Mouse (Mus musculus): ENCODE measurements around the gene Rlf. TPM values are rescaled to one million over a fixed set of nuclear protein-coding genes. Genes with fewer than 3 reads are reported as not detected.

The Rlf gene
- polyA plus RNA-seq, 1 experiment: 0.20 TPM

DNA sequence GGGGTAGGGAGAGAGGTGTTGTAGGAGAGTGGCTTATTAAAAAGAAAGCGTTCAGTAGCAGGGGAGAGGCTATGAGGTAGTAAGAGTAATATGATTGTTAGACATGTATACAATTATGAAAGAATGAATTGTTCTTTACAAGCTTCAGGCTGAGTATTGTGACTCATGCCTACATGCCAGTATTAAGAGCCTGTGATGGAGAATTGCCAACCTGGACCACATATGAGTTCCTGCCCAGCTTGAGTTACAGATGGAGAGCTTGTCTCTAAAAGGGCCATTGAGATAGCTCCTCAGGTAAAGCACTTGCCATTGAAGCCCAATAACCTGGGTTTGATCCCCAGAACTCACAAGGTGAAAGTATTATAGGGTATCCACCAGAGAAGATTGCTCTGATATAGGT is 8.3 kb upstream of the Rlf start:
- peaks cover 9% of the 10 kb centered on the region for H3K27me3 ChIP-seq (ENCODE audit: control insufficient read depth)
- H3K4me1 ChIP-seq (ENCODE audit: control insufficient read depth): no peaks in the 10 kb centered on the region
- TF ChIP-seq TAL1 (IDR thresholded peaks at IDR 0.05; ENCODE audit: low read length) (no peak), GATA1 (IDR thresholded peaks at IDR 0.05; ENCODE audit: low read length) (no peak)
- peaks cover 6% of the 10 kb centered on the region for H3K9me3 ChIP-seq (ENCODE audit: control insufficient read depth, low read length)
- H3K36me3 ChIP-seq (ENCODE audit: control insufficient read depth): no peaks in the 10 kb centered on the region
- no peak overlapping the region for H3K4me3 ChIP-seq (replicated peaks)

DNA sequence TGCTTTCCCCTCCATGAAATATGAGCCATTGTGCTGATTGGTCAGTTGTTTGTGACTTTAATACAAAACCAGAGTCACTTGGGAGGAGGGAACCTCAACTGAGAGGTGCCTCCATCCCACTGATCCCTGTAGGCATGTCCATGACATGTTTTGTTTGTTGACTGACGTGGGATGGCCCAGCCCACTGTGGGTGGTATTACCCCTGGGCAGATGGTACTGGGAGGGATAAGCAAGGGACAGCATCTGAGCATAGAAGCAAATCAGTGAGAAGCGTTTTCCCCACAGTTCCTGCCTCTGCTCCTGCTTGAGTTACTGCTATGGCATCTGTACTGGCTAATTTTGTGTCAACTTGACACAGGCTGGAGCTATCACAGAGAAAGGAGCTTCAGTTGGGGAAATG is 1.3 kb upstream of the Rlf start:
- Histone ChIP-seq H3K9me3 (ENCODE audit: control insufficient read depth, low read length) (no peaks in the 10 kb centered on the region), H3K4me3 (replicated peaks) (no peak overlapping the region)
- no peak for TF ChIP-seq TAL1 (IDR thresholded peaks at IDR 0.05; ENCODE audit: low read length)
- no peak for TF ChIP-seq GATA1 (IDR thresholded peaks at IDR 0.05; ENCODE audit: low read length)

DNA sequence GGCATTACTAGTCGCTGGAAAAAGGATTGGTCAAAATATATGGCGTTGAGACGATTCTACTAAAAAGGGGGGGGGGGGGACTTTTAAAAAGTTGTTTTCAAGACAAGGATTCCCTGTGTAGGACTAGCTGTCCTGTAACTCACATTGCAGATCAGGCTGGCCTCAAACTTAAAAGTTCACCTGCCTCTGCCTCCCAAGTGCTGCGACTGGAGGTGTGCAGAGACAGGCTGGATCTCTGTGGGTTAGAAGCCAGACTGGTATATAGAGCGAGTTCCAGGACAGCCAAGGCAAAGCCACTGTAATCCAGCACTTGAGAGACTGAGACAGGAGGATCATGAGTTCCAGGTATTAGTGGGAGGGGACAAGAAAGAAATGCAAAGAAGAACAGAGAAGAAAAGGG is 605 bp upstream of the Rlf start:
- TF ChIP-seq TAL1 (IDR thresholded peaks at IDR 0.05; ENCODE audit: low read length) (no peak), GATA1 (IDR thresholded peaks at IDR 0.05; ENCODE audit: low read length) (no peak)
- H3K9me3 ChIP-seq (ENCODE audit: control insufficient read depth, low read length): no peaks in the 10 kb centered on the region
- peak overlapping the region; percentile 98 for H3K4me3 ChIP-seq (replicated peaks)
- H3K36me3 ChIP-seq (ENCODE audit: control insufficient read depth): peaks cover 9% of the 10 kb centered on the region
- H3K27me3 ChIP-seq (ENCODE audit: control insufficient read depth): peaks cover 17% of the 10 kb centered on the region
- peaks cover 31% of the 10 kb centered on the region for H3K4me1 ChIP-seq (ENCODE audit: control insufficient read depth)

More for the DNA sequence above, 1.3 kb upstream of the Rlf start:
- Histone ChIP-seq H3K4me1 (ENCODE audit: control insufficient read depth) (peaks cover 31% of the 10 kb centered on the region), H3K36me3 (ENCODE audit: control insufficient read depth) (peaks cover 8% of the 10 kb centered on the region), H3K27me3 (ENCODE audit: control insufficient read depth) (peaks cover 17% of the 10 kb centered on the region)

DNA sequence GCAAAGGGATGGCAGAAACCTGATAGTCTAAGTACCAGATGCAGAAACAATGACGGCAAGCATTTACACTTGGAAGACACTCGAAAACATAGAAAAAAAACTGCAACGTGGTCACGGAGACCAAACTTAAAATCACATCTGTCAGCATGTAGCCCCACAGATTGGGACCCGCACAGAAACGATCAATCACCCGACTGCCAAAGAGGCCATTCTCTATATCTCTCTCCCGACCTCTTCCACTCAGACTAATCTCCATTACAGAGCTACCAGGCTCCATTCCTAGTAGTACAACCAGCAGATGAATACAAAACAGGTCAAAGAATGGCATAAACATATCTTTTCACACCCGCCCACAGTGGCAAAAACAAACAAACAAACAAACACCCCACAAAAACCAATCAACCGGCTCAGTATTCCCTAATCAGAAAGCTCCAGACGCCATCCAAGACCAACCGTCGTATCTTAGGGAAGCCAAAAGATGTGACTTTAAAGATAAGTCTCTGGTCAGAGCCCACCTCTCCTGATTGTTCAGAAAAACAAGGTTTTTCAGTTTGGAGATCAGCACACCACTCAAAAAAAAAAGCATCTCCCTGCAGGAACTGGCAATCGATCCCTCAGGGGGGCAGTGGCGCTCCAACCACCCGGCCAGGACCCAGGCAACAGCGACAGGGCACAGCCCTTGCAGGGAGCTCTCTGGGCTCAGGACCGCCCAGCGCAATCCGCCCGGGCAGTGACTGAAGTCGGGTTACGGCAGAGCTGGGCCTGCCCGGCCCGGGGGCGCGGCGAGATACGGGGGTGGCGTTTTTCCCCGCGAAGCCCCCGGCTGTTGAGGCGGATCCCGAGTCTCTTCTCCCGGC is 720 bp downstream of the Rlf start:
- no peaks in the 10 kb centered on the region for H3K9me3 ChIP-seq (ENCODE audit: control insufficient read depth, low read length)
- peaks cover 13% of the 10 kb centered on the region for H3K27me3 ChIP-seq (ENCODE audit: control insufficient read depth)
- peak overlapping the region; percentile 98 for H3K4me3 ChIP-seq (replicated peaks)
- peaks cover 12% of the 10 kb centered on the region for H3K36me3 ChIP-seq (ENCODE audit: control insufficient read depth)
- peak; percentile 62 for TF ChIP-seq GATA1 (IDR thresholded peaks at IDR 0.05; ENCODE audit: low read length)
- TF ChIP-seq TAL1 (IDR thresholded peaks at IDR 0.05; ENCODE audit: low read length): peak; percentile 67; the same call in 2 of the 3 replicates
- H3K4me1 ChIP-seq (ENCODE audit: control insufficient read depth): peaks cover 32% of the 10 kb centered on the region

DNA sequence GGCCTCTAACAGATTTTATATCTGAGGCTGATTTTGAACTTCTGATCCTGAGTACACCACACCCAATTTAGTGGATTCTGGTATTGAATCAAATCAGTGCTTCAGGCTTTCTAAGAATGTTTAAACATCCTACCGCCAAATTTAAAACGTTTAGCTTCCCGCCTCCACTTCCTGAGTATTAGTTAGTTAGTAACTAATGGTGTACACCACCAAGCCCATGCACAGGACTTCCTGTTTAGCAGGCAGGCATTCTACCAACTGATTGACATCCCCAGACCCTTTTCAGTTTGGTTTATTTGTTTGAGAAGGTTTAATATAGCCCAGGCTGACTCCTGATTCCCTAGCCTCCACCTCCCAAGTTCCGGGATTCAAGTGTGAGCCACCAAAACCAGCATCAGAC is 6.0 kb downstream of the Rlf start:
- no peak overlapping the region for H3K4me3 ChIP-seq (replicated peaks)

DNA sequence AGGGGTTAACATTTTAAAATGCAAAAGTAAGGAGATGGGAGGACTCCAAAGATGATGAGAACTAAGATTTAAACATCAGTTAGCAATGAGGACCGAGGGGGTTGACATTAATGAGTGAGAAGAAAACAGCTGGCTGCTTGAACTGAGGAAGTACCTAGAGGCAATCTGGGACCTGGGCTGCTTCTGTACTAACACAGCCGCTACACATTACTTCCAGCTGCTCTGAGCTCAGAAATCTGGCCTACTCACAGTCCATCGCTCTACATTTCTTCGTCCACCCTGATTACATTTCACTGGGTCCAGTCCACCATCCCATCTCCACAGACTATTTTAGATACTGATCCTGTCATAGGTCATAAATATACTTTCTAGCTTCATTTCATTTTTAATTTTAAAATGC is 17.0 kb downstream of the Rlf start:
- Histone ChIP-seq H3K4me1 (ENCODE audit: control insufficient read depth) (peaks cover 6% of the 10 kb centered on the region), H3K4me3 (replicated peaks) (no peak overlapping the region), H3K36me3 (ENCODE audit: control insufficient read depth) (peaks cover 7% of the 10 kb centered on the region), H3K9me3 (ENCODE audit: control insufficient read depth, low read length) (no peaks in the 10 kb centered on the region), H3K27me3 (ENCODE audit: control insufficient read depth) (no peaks in the 10 kb centered on the region)
- TF ChIP-seq GATA1 (IDR thresholded peaks at IDR 0.05; ENCODE audit: low read length) (no peak), TAL1 (IDR thresholded peaks at IDR 0.05; ENCODE audit: low read length) (no peak)

More for the DNA sequence above, 6.0 kb downstream of the Rlf start:
- Histone ChIP-seq H3K27me3 (ENCODE audit: control insufficient read depth) (no peaks in the 10 kb centered on the region), H3K36me3 (ENCODE audit: control insufficient read depth) (peaks cover 14% of the 10 kb centered on the region), H3K9me3 (ENCODE audit: control insufficient read depth, low read length) (no peaks in the 10 kb centered on the region), H3K4me1 (ENCODE audit: control insufficient read depth) (peaks cover 54% of the 10 kb centered on the region)
- no peak for TF ChIP-seq GATA1 (IDR thresholded peaks at IDR 0.05; ENCODE audit: low read length)
- TF ChIP-seq TAL1 (IDR thresholded peaks at IDR 0.05; ENCODE audit: low read length): no peak

DNA sequence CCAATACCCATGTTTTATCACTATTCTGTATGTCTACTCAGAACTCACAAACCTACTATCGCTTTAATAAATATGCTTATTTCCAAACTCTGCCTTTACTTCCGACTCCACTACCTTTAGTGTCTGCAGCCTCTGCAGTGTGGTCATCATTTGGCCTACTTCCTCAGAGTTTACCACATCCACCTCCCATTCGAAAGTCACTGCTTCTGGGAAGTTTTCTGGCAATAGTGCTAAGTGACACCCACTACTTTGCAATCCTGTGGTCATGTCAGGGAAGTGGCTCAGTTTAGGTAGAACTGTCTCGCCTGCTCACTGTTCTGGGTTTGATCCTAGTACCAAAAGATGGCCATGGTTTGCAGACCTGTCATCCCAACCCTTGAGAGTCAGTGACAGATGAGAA is 17.9 kb downstream of the Rlf start:
- no peak overlapping the region for H3K4me3 ChIP-seq (replicated peaks)
- no peaks in the 10 kb centered on the region for H3K27me3 ChIP-seq (ENCODE audit: control insufficient read depth)
- H3K4me1 ChIP-seq (ENCODE audit: control insufficient read depth): peaks cover 6% of the 10 kb centered on the region
- no peaks in the 10 kb centered on the region for H3K9me3 ChIP-seq (ENCODE audit: control insufficient read depth, low read length)
- TF ChIP-seq GATA1 (IDR thresholded peaks at IDR 0.05; ENCODE audit: low read length) (no peak), TAL1 (IDR thresholded peaks at IDR 0.05; ENCODE audit: low read length) (no peak)
- H3K36me3 ChIP-seq (ENCODE audit: control insufficient read depth): peaks cover 7% of the 10 kb centered on the region

DNA sequence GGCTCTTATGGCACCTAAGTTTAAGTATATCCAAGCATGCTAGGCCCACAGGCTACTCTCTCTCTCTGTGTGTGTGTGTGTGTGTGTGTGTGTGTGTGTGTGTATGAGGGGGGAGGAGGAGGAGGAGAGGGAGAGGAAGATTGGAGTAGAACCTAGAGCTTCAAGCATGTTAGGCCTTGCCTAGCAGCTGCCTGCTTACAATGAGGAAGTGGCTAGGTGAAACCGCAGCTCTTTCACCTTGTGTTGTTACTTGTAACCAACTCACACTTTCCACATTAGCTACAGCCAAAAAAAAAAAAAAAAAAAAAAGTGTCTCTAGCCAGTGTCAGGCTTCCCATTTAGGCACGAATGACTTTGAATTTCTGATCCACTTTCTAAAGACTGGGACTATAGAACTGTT is 18.7 kb downstream of the Rlf start:
- H3K36me3 ChIP-seq (ENCODE audit: control insufficient read depth): peaks cover 7% of the 10 kb centered on the region

DNA sequence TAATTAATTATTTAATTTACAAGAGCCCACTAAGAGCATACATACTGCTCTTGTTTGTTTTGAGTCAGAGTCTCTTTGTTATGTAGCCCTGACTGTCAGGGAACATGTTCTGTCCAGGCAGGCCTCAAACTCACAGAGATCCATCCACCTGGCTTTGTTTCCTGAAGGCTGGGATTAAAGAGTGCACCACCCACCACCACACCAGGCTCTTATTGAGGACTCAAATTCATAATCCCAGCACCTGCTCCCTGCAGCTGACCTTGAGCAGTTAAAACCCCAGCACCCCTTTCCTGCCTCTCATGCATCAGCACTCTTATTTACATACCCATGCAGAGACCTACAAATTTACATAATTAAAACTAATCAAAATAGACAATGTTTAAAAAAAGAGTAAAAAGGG is 20.1 kb downstream of the Rlf start:
- TF ChIP-seq TAL1 (IDR thresholded peaks at IDR 0.05; ENCODE audit: low read length) (no peak), GATA1 (IDR thresholded peaks at IDR 0.05; ENCODE audit: low read length) (no peak)
- H3K36me3 ChIP-seq (ENCODE audit: control insufficient read depth): peaks cover 17% of the 10 kb centered on the region
- peaks cover 2% of the 10 kb centered on the region; the same call in 1 of the 2 replicates for H3K4me1 ChIP-seq (ENCODE audit: control insufficient read depth)
- no peaks in the 10 kb centered on the region for H3K9me3 ChIP-seq (ENCODE audit: control insufficient read depth, low read length)
- no peaks in the 10 kb centered on the region for H3K27me3 ChIP-seq (ENCODE audit: control insufficient read depth)
- no peak overlapping the region for H3K4me3 ChIP-seq (replicated peaks)

More for the DNA sequence above, 18.7 kb downstream of the Rlf start:
- TF ChIP-seq TAL1 (IDR thresholded peaks at IDR 0.05; ENCODE audit: low read length) (no peak), GATA1 (IDR thresholded peaks at IDR 0.05; ENCODE audit: low read length) (no peak)
- no peaks in the 10 kb centered on the region for H3K9me3 ChIP-seq (ENCODE audit: control insufficient read depth, low read length)
- H3K4me3 ChIP-seq (replicated peaks): no peak overlapping the region
- no peaks in the 10 kb centered on the region for H3K27me3 ChIP-seq (ENCODE audit: control insufficient read depth)
- peaks cover 5% of the 10 kb centered on the region for H3K4me1 ChIP-seq (ENCODE audit: control insufficient read depth)

Data from erythroblast, embryonic 14.5 days (primary cell).